8 mouse cellular contexts compared by ENCODE assay signal in genomic region chr7:98523070-98523812, GRCm38 (mm10). TPM values are rescaled to one million over a fixed set of nuclear protein-coding genes. Genes with fewer than 3 reads are reported as not detected.
DNase-seq lines count a peak whose midpoint lies in the region; ATAC-seq and TF ChIP-seq lines count a peak whose summit lies in the region.

No protein-coding gene starts in this region.

- peak overlapping the region; percentile 29; the same call in 1 of the 2 replicates for H3K27ac ChIP-seq in forebrain, embryonic 14.5 days (ENCODE audit: low read depth, low read length)
- no peak overlapping the region for H3K27ac ChIP-seq in forebrain, embryonic 12.5 days
- H3K27ac ChIP-seq in hindbrain, embryonic 12.5 days = peak overlapping the region; percentile 49; the same call in 1 of the 2 replicates
- H3K27ac ChIP-seq in lung, embryonic 14.5 days (ENCODE audit: low read depth) = peak overlapping the region; percentile 83

- H3K36me3 ChIP-seq in forebrain, embryonic 14.5 days (ENCODE audit: control insufficient read depth, insufficient read depth, low read length) = no peaks in the 10 kb centered on the region
- H3K36me3 ChIP-seq in forebrain, embryonic 12.5 days (replicated peaks) = no peaks in the 10 kb centered on the region
- no peaks in the 10 kb centered on the region for H3K36me3 ChIP-seq in hindbrain, embryonic 12.5 days
- H3K36me3 ChIP-seq in lung, embryonic 14.5 days (ENCODE audit: insufficient read depth) = no peaks in the 10 kb centered on the region

- H3K27me3 ChIP-seq in forebrain, embryonic 14.5 days (replicated peaks; ENCODE audit: control insufficient read depth, insufficient read depth, low read length) = no peaks in the 10 kb centered on the region
- no peaks in the 10 kb centered on the region for H3K27me3 ChIP-seq in forebrain, embryonic 12.5 days
- H3K27me3 ChIP-seq in hindbrain, embryonic 12.5 days = no peaks in the 10 kb centered on the region
- no peaks in the 10 kb centered on the region for H3K27me3 ChIP-seq in lung, embryonic 14.5 days (ENCODE audit: insufficient read depth, low read length)

- DNase-seq in forebrain, embryonic 14.5 days (ENCODE audit: low spot score) = peak; percentile 28
- peak; percentile 79 for DNase-seq in fibroblast of lung, adult 2 months (ENCODE audit: low read depth)
- DNase-seq in lung, embryonic 14.5 days = peak; percentile 83
- DNase-seq in frontal cortex, adult 2 months (ENCODE audit: extremely low spot score in 1 of 2, low spot score in 1 of 2) = no peak
- no peak for DNase-seq in cerebellum, adult 9-10 months
- no peak for DNase-seq in urinary bladder, postnatal 36 days (ENCODE audit: low spot score in 2 of 2)

- no peak overlapping the region for H3K9ac ChIP-seq in forebrain, embryonic 14.5 days (ENCODE audit: low read length)
- H3K9ac ChIP-seq in forebrain, embryonic 12.5 days = no peak overlapping the region
- H3K9ac ChIP-seq in hindbrain, embryonic 12.5 days = no peak overlapping the region
- H3K9ac ChIP-seq in lung, embryonic 14.5 days = no peak overlapping the region

- no peaks in the 10 kb centered on the region for H3K9me3 ChIP-seq in forebrain, embryonic 14.5 days (replicated peaks; ENCODE audit: control insufficient read depth, low read length)
- H3K9me3 ChIP-seq in forebrain, embryonic 12.5 days = no peaks in the 10 kb centered on the region
- H3K9me3 ChIP-seq in hindbrain, embryonic 12.5 days (replicated peaks) = no peaks in the 10 kb centered on the region
- no peaks in the 10 kb centered on the region for H3K9me3 ChIP-seq in lung, embryonic 14.5 days (ENCODE audit: low read depth, low read length)

- no peak overlapping the region for H3K4me2 ChIP-seq in forebrain, embryonic 14.5 days (ENCODE audit: low read length)
- H3K4me2 ChIP-seq in forebrain, embryonic 12.5 days = no peak overlapping the region
- no peak overlapping the region for H3K4me2 ChIP-seq in hindbrain, embryonic 12.5 days (replicated peaks)
- no peak overlapping the region for H3K4me2 ChIP-seq in lung, embryonic 14.5 days

- H3K4me1 ChIP-seq in forebrain, embryonic 14.5 days (ENCODE audit: control insufficient read depth, insufficient read depth, low read length) = peaks cover 15% of the 10 kb centered on the region
- peaks cover 19% of the 10 kb centered on the region for H3K4me1 ChIP-seq in forebrain, embryonic 12.5 days
- peaks cover 17% of the 10 kb centered on the region for H3K4me1 ChIP-seq in hindbrain, embryonic 12.5 days
- H3K4me1 ChIP-seq in lung, embryonic 14.5 days (ENCODE audit: insufficient read depth) = peaks cover 17% of the 10 kb centered on the region

- peak; percentile 42; the same call in 1 of the 2 replicates for ATAC-seq in forebrain, embryonic 14.5 days
- no peak for ATAC-seq in forebrain, embryonic 12.5 days (ENCODE audit: low FRiP score)
- no peak for ATAC-seq in hindbrain, embryonic 12.5 days (ENCODE audit: low FRiP score)
- ATAC-seq in lung, embryonic 14.5 days (ENCODE audit: insufficient read depth) = peak; percentile 50

- H3K4me3 ChIP-seq in forebrain, embryonic 14.5 days (ENCODE audit: low read depth, low read length) = no peak overlapping the region
- H3K4me3 ChIP-seq in forebrain, embryonic 12.5 days (replicated peaks) = no peak overlapping the region
- no peak overlapping the region for H3K4me3 ChIP-seq in hindbrain, embryonic 12.5 days
- no peak overlapping the region for H3K4me3 ChIP-seq in lung, embryonic 14.5 days (ENCODE audit: low read depth, low read length)

- no peak for TF ChIP-seq CTCF in lung, embryonic 14.5 days (IDR thresholded peaks at IDR 0.05; ENCODE audit: low read depth)

- WGBS in forebrain, embryonic 14.5 days = 70% methylated on average over 8 of the region's 8 CpGs
- 80% methylated on average over 8 of the region's 8 CpGs for WGBS in forebrain, embryonic 12.5 days
- 79% methylated on average over 8 of the region's 8 CpGs for WGBS in hindbrain, embryonic 12.5 days
- whole genome bisulfite sequencing in lung, embryonic 14.5 days = 49% methylated on average over 8 of the region's 8 CpGs

RNA-seq across cellular contexts. Expression of gene Lrrc32, which starts 34.2 kb away (rescaled TPM):
- polyA plus RNA-seq in forebrain, embryonic 14.5 days (2014; fragmentation: Nextera tagmentation; extraction: Ambion mirVana) = 2.3 and 3.0 TPM in 2 replicates
- 3.2 and 3.4 TPM in 2 replicates for polyA plus RNA-seq in forebrain, embryonic 12.5 days (2016; fragmentation: Nextera tagmentation; extraction: Ambion mirVana)
- polyA plus RNA-seq in hindbrain, embryonic 12.5 days (2016; fragmentation: Nextera tagmentation; extraction: Ambion mirVana) = 4.9 and 6.3 TPM in 2 replicates
- 7.2 and 7.3 TPM in 2 replicates for polyA plus RNA-seq in lung, embryonic 14.5 days (2014; fragmentation: Nextera tagmentation; extraction: Ambion mirVana)
- polyA plus RNA-seq in frontal cortex, adult 2 months (2012; rRNA removed) = 4.0 and 4.1 TPM in 2 replicates

Comparison
In these comparisons a context has a peak if more than half of its experiments do, and no peak if none do; other contexts are left out.
1. ATAC-seq: peak in forebrain, embryonic 14.5 days (single experiment) and lung, embryonic 14.5 days (single experiment); none in forebrain, embryonic 12.5 days (single experiment) and hindbrain, embryonic 12.5 days (single experiment).
2. DNase-seq: peak in forebrain, embryonic 14.5 days (single experiment), fibroblast of lung, adult 2 months (single experiment) and lung, embryonic 14.5 days (single experiment); none in frontal cortex, adult 2 months (0 of 2), cerebellum, adult 9-10 months (single experiment) and urinary bladder, postnatal 36 days (0 of 2).